Mouse (Mus musculus): ENCODE results near the gene H2al1f.
"Not testable (repeated sequence)": the region's sequence is repeated elsewhere in the genome, so short reads cannot be mapped to it uniquely, and the experiment has no call there.

DNA sequence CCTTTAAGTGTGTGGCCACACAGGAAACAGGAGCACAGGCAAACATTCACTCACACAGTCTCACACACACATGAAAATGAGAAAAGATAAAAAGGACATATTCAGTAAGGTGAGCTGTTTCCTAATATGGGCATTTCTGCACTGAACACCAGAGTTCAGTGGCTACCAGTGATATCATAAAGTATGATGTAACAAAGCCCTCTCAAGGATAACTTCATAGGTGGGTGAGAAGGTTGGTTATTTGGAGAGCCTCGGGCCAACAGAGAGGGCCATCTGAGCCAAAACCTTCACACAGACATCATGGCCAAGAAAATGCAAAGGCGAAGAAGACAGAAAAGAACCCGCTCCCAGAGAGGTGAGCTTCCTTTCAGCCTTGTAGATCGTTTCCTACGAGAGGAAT lies 9.4 kb downstream of the H2al1f start, which contains the start of gene H2al1i:
- TF ChIP-seq EP300, CTCF (IDR thresholded peaks at IDR 0.05): not testable (repeated sequence)

All from lung, postnatal 0 days (tissue).